In the genomic region with DNA sequence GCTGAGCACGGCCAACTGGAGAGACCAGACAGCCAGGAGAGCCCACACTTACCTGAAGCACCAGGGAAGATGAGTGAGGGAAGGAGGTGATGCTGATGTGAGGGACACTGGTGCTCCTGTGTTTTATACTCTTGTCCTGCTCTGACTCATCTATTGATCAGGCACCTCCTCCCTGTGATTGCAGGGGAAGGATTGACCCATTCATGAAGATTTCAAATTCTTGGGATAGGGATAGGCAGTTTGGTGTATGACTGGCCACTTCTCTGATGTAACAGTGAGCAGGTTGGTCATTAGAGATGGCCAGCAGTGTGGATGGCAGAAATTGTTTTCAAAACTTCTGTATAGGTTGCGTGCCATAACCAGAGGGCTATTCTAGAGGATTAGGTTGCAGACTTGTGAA, we compare ENCODE assay signal across 9 mouse cellular contexts. TPM values are rescaled to one million over a fixed set of nuclear protein-coding genes. Genes with fewer than 3 reads are reported as not detected.
DNase-seq lines count a peak whose midpoint lies in the region; ATAC-seq and TF ChIP-seq lines count a peak whose summit lies in the region.
"Had no signal": no experiment of that assay in that cellular context is flagged by ENCODE, and none has a peak within 500 bp of the region (broad histone marks: within the 10 kb centered on the region; RNA-seq: fewer than 3 reads in every experiment).

Lor (minus strand) TSS at position 101 of the 400 bp plus-strand sequence.

- intact Hi-C loops in heart, postnatal 14 days (cut with DNase I) = no loop called here

- H3K4me3 ChIP-seq in heart, embryonic 13.5 days = peak within 1 kb of the TSS; percentile 84
- H3K4me3 ChIP-seq in E14TG2a.4 (replicated peaks; ENCODE audit: low read length) = peak within 1 kb of the TSS; percentile 83
- H3K4me3 ChIP-seq in forebrain, embryonic 16.5 days (replicated peaks; ENCODE audit: low read length) = peak within 1 kb of the TSS; percentile 71
- peak within 1 kb of the TSS; percentile 76 for H3K4me3 ChIP-seq in limb, embryonic 15.5 days

- ATAC-seq in heart, embryonic 13.5 days (ENCODE audit: extremely low read depth, insufficient number of reproducible peaks, low FRiP score, low TSS enrichment) = no peak
- ATAC-seq in forebrain, embryonic 16.5 days = no peak
- no peak for ATAC-seq in limb, embryonic 15.5 days (ENCODE audit: insufficient number of reproducible peaks, low FRiP score, low TSS enrichment, low read depth)

- no peak for TF ChIP-seq CTCF in E14TG2a.4 (conservative IDR thresholded peaks at IDR 0.05; ENCODE audit: low read length)

- no peaks in the 10 kb centered on the region for H3K36me3 ChIP-seq in heart, embryonic 13.5 days
- H3K36me3 ChIP-seq in E14TG2a.4 (ENCODE audit: insufficient read depth, low read length) = no peaks in the 10 kb centered on the region
- H3K36me3 ChIP-seq in forebrain, embryonic 16.5 days (ENCODE audit: control insufficient read depth, insufficient read depth) = no peaks in the 10 kb centered on the region
- H3K36me3 ChIP-seq in limb, embryonic 15.5 days = no peaks in the 10 kb centered on the region

- H3K4me2 ChIP-seq in heart, embryonic 13.5 days = peak within 1 kb of the TSS; percentile 97
- no peak within 1 kb of the TSS for H3K4me2 ChIP-seq in forebrain, embryonic 16.5 days (ENCODE audit: low read length)
- H3K4me2 ChIP-seq in limb, embryonic 15.5 days = peak within 1 kb of the TSS; percentile 92

- 78% methylated on average over 2 of the region's 2 CpGs for WGBS in heart, embryonic 13.5 days
- WGBS in forebrain, embryonic 16.5 days = 89% methylated on average over 2 of the region's 2 CpGs
- WGBS in limb, embryonic 15.5 days = 86% methylated on average over 2 of the region's 2 CpGs

- H3K27me3 ChIP-seq in heart, embryonic 13.5 days (replicated peaks) = peaks cover 52% of the 10 kb centered on the region
- H3K27me3 ChIP-seq in E14TG2a.4 (ENCODE audit: insufficient read depth, low read length) = peaks cover 49% of the 10 kb centered on the region
- H3K27me3 ChIP-seq in forebrain, embryonic 16.5 days (replicated peaks; ENCODE audit: control insufficient read depth, insufficient read depth, low read length) = peaks cover 25% of the 10 kb centered on the region
- peaks cover 12% of the 10 kb centered on the region for H3K27me3 ChIP-seq in limb, embryonic 15.5 days

- no peak within 1 kb of the TSS for H3K27ac ChIP-seq in heart, embryonic 13.5 days (replicated peaks)
- no peak within 1 kb of the TSS for H3K27ac ChIP-seq in forebrain, embryonic 16.5 days (ENCODE audit: low read length)
- H3K27ac ChIP-seq in limb, embryonic 15.5 days = peak within 1 kb of the TSS; percentile 88; the same call in 1 of the 2 replicates

- peaks cover 4% of the 10 kb centered on the region for H3K4me1 ChIP-seq in heart, embryonic 13.5 days
- H3K4me1 ChIP-seq in E14TG2a.4 (replicated peaks; ENCODE audit: low read depth, low read length) = peaks cover 13% of the 10 kb centered on the region
- peaks cover 10% of the 10 kb centered on the region for H3K4me1 ChIP-seq in forebrain, embryonic 16.5 days (replicated peaks; ENCODE audit: control insufficient read depth, insufficient read depth, low read length)
- H3K4me1 ChIP-seq in limb, embryonic 15.5 days = peaks cover 7% of the 10 kb centered on the region; the same call in 1 of the 2 replicates

- no peak within 1 kb of the TSS for H3K9ac ChIP-seq in heart, embryonic 13.5 days
- H3K9ac ChIP-seq in forebrain, embryonic 16.5 days (replicated peaks; ENCODE audit: low read depth, low read length) = no peak within 1 kb of the TSS
- peak within 1 kb of the TSS; percentile 55; the same call in 1 of the 2 replicates for H3K9ac ChIP-seq in limb, embryonic 15.5 days

- no peaks in the 10 kb centered on the region for H3K9me3 ChIP-seq in heart, embryonic 13.5 days
- peaks cover 5% of the 10 kb centered on the region; the same call in 1 of the 2 replicates for H3K9me3 ChIP-seq in E14TG2a.4 (ENCODE audit: low read length)
- no peaks in the 10 kb centered on the region for H3K9me3 ChIP-seq in forebrain, embryonic 16.5 days (ENCODE audit: control insufficient read depth, low read length)
- H3K9me3 ChIP-seq in limb, embryonic 15.5 days = no peaks in the 10 kb centered on the region

- DNase-seq in heart, postnatal 14 days = no peak
- DNase-seq in right cerebral cortex, adult 18-20 months = no peak
- no peak for DNase-seq in adrenal gland, adult 18-20 months (ENCODE audit: low spot score in 2 of 2)
- no peak for DNase-seq in cerebellum, adult 11 months
- DNase-seq: B cell, adult 2 months had no signal

RNA-seq across cellular contexts. Expression of gene Lor, which starts in this region (rescaled TPM):
- 0.34 and 0.52 TPM in 2 replicates for polyA plus RNA-seq in heart, embryonic 13.5 days (2015; fragmentation: Nextera tagmentation; extraction: Ambion mirVana)
- total RNA-seq in heart, postnatal 14 days (2021) = not detected
- polyA plus RNA-seq in forebrain, embryonic 16.5 days (2015; fragmentation: Nextera tagmentation; extraction: Ambion mirVana) = 2.3 and 2.7 TPM in 2 replicates
- 295 and 337 TPM in 2 replicates for polyA plus RNA-seq in limb, embryonic 15.5 days (2015; fragmentation: Nextera tagmentation; extraction: Ambion mirVana)
- total RNA-seq in adrenal gland, adult 18-20 months (2021) = under 1 TPM in 1 of 2 experiments, not detected in 1; 0.16 TPM

Comparison
In these comparisons a context has a peak if more than half of its experiments do, and no peak if none do; other contexts are left out.
1. RNA of gene Lor (polyA plus RNA-seq): 295 to 337 TPM in limb, embryonic 15.5 days; 2.3 to 2.7 TPM in forebrain, embryonic 16.5 days and 0.34 to 0.52 TPM in heart, embryonic 13.5 days; every median in the first group is over 10 times any median in the second.
2. Peak in every context shown above with its lines, with median percentiles within 50 percentile points of each other: H3K4me3 ChIP-seq.